Comparison of ENCODE assay signal across 19 mouse cellular contexts in genomic region chr16:4522879-4523278, GRCm38 (mm10). TPM values are rescaled to one million over a fixed set of nuclear protein-coding genes. Genes with fewer than 3 reads are reported as not detected.
DNase-seq lines count a peak whose midpoint lies in the region; ATAC-seq and TF ChIP-seq lines count a peak whose summit lies in the region.
"Had no signal": no experiment of that assay in that cellular context is flagged by ENCODE, and none has a peak within 500 bp of the region (broad histone marks: within the 10 kb centered on the region; RNA-seq: fewer than 3 reads in every experiment).

No protein-coding gene starts in this region.

- ATAC-seq in heart, postnatal 0 days (ENCODE audit: insufficient read depth, low read depth) = peak; percentile 57
- ATAC-seq: liver, postnatal 0 days; midbrain, embryonic 16.5 days had no signal

- 0 out of 2 replicates have a peak, but pooled peaks have one; percentile 1 for TF ChIP-seq CTCF in heart, postnatal 0 days (IDR thresholded peaks at IDR 0.05; ENCODE audit: low read depth)

- H3K27ac ChIP-seq in heart, postnatal 0 days (ENCODE audit: low read depth) = peak overlapping the region; percentile 99
- H3K27ac ChIP-seq: hindbrain, embryonic 13.5 days; neural tube, embryonic 12.5 days had no signal

- H3K4me1 ChIP-seq in heart, postnatal 0 days (ENCODE audit: control insufficient read depth, insufficient read depth) = no peaks in the 10 kb centered on the region; the same call in 1 of the 2 replicates

- no peaks in the 10 kb centered on the region for H3K36me3 ChIP-seq in heart, postnatal 0 days (replicated peaks; ENCODE audit: control insufficient read depth, insufficient read depth, low read length)
- H3K36me3 ChIP-seq: G1E; hindbrain, embryonic 13.5 days; neural tube, embryonic 12.5 days had no signal

- peak overlapping the region; percentile 60 for H3K4me2 ChIP-seq in heart, postnatal 0 days (ENCODE audit: low read depth, low read length)
- H3K4me2 ChIP-seq: hindbrain, embryonic 13.5 days; neural tube, embryonic 12.5 days had no signal

- no peak for TF ChIP-seq EP300 in heart, postnatal 0 days (IDR thresholded peaks at IDR 0.05; ENCODE audit: low read depth)

- H3K4me3 ChIP-seq in heart, postnatal 0 days (ENCODE audit: low read depth, low read length) = peak overlapping the region; percentile 69
- H3K4me3 ChIP-seq: hindbrain, embryonic 13.5 days; neural tube, embryonic 12.5 days had no signal

- H3K9me3 ChIP-seq in heart, postnatal 0 days (replicated peaks; ENCODE audit: control insufficient read depth, low read length) = 0 out of 2 replicates have a peak, but pooled peaks cover 3% of the 10 kb centered on the region
- H3K9me3 ChIP-seq: G1E; hindbrain, embryonic 13.5 days; neural tube, embryonic 12.5 days had no signal

- peak; percentile 7 to 32 for DNase-seq in layer of hippocampus, adult 18-20 months (ENCODE audit: low spot score in 2 of 2)
- no peak for DNase-seq in layer of hippocampus, adult 9-10 months (ENCODE audit: low spot score)
- DNase-seq in gastrocnemius, postnatal 25 days = peak; percentile 75
- peak; percentile 81 for DNase-seq in heart, postnatal 0 days (ENCODE audit: low spot score)
- DNase-seq in skeletal muscle tissue, adult 2 months (ENCODE audit: low read depth, low spot score) = peak; percentile 87
- DNase-seq in lung, adult 18-20 months = no peak
- no peak for DNase-seq in thymus, postnatal 10 days (ENCODE audit: low spot score in 2 of 2)
- DNase-seq: adrenal gland, postnatal 10 days; kidney, adult 18-20 months; layer of hippocampus, adult 9-11 months; left cerebral cortex, postnatal 4 days; liver, postnatal 0 days; lung, postnatal 4 days; spleen, adult 18-20 months; thymus, postnatal 4 days had no signal

- no peaks in the 10 kb centered on the region for H3K27me3 ChIP-seq in heart, postnatal 0 days (ENCODE audit: control insufficient read depth, insufficient read depth, low read length)
- H3K27me3 ChIP-seq: hindbrain, embryonic 13.5 days; neural tube, embryonic 12.5 days had no signal

- 38% methylated on average over 8 of the region's 8 CpGs for WGBS in heart, postnatal 0 days

- H3K9ac ChIP-seq in heart, postnatal 0 days (replicated peaks; ENCODE audit: low read depth, low read length) = peak overlapping the region; percentile 92
- H3K9ac ChIP-seq: hindbrain, embryonic 13.5 days; liver, postnatal 0 days; neural tube, embryonic 12.5 days had no signal

RNA-seq across cellular contexts. Expression of gene Srl, which starts 18.7 kb away (rescaled TPM):
- 10 to 100 TPM; 10.0 to 10.3 TPM for total RNA-seq in layer of hippocampus, adult 18-20 months (2021)
- 1,000 to 10,000 TPM; 1,248 to 1,686 TPM for total RNA-seq in gastrocnemius, postnatal 25 days (2021)
- total RNA-seq in heart, postnatal 0 days (2014; rRNA removed; ENCODE audit: low replicate concordance) = 910 and 974 TPM in 2 replicates
- polyA plus RNA-seq in heart, postnatal 0 days (2015; fragmentation: Nextera tagmentation; extraction: Ambion mirVana) = 346 and 419 TPM in 2 replicates

RNA-seq across cellular contexts. Expression of gene Tfap4, which starts 36.8 kb away (rescaled TPM):
- 1 to 10 TPM; 5.3 TPM for total RNA-seq in layer of hippocampus, adult 18-20 months (2021)
- 1 to 10 TPM; 2.3 to 3.2 TPM for total RNA-seq in gastrocnemius, postnatal 25 days (2021)
- 2.6 and 6.3 TPM in 2 replicates for total RNA-seq in heart, postnatal 0 days (2014; rRNA removed; ENCODE audit: low replicate concordance)
- 2.9 and 3.4 TPM in 2 replicates for polyA plus RNA-seq in heart, postnatal 0 days (2015; fragmentation: Nextera tagmentation; extraction: Ambion mirVana)

Comparison
In these comparisons a context has a peak if more than half of its experiments do, and no peak if none do; other contexts are left out.
1. DNase-seq: peak in layer of hippocampus, adult 18-20 months (2 of 2), gastrocnemius, postnatal 25 days (single experiment), heart, postnatal 0 days (single experiment) and skeletal muscle tissue, adult 2 months (single experiment); none in layer of hippocampus, adult 9-10 months (single experiment), lung, adult 18-20 months (0 of 2) and thymus, postnatal 10 days (0 of 2).
2. RNA of gene Srl, which starts 18.7 kb away (total RNA-seq): 1,248 to 1,686 TPM in gastrocnemius, postnatal 25 days and 910 to 974 TPM in heart, postnatal 0 days; 10.0 to 10.3 TPM in layer of hippocampus, adult 18-20 months; every median in the first group is over 10 times any median in the second.